In genomic region chr13:25024655-25025054, GRCm38 (mm10) we compare ENCODE assay signal across 10 mouse cellular contexts. TPM values are rescaled to one million over a fixed set of nuclear protein-coding genes. Genes with fewer than 3 reads are reported as not detected.
DNase-seq lines count a peak whose midpoint lies in the region; ATAC-seq and TF ChIP-seq lines count a peak whose summit lies in the region.
"Had no signal": no experiment of that assay in that cellular context is flagged by ENCODE, and none has a peak within 500 bp of the region (broad histone marks: within the 10 kb centered on the region; RNA-seq: fewer than 3 reads in every experiment).

No protein-coding gene starts in this region.

- TF ChIP-seq CTCF in brain, embryonic 14.5 days (IDR thresholded peaks at IDR 0.05; ENCODE audit: borderline replicate concordance, extremely low read depth, insufficient read depth, insufficient read length), result peak; percentile 41; the same call in 1 of the 2 replicates

- DNase-seq in CD4-positive, CD25-positive, alpha-beta regulatory T cell, adult 2 months (ENCODE audit: low read depth, low spot score), result peak; percentile 78
- DNase-seq in kidney, adult 9 months, result peak; percentile 58
- peak; percentile 37 for DNase-seq in 3T3-L1 (ENCODE audit: low read depth, low spot score)
- DNase-seq in brain, embryonic 14.5 days (ENCODE audit: low read depth), result peak; percentile 60

- H3K27me3 ChIP-seq in kidney, embryonic 15.5 days, result no peaks in the 10 kb centered on the region
- no peaks in the 10 kb centered on the region for H3K27me3 ChIP-seq in neural tube, embryonic 15.5 days (replicated peaks)
- H3K27me3 ChIP-seq: embryonic facial prominence, embryonic 15.5 days; neural tube, embryonic 13.5 days had no signal

- H3K4me1 ChIP-seq in kidney, embryonic 15.5 days, result peaks cover 9% of the 10 kb centered on the region
- peaks cover 6% of the 10 kb centered on the region; the same call in 1 of the 2 replicates for H3K4me1 ChIP-seq in neural tube, embryonic 15.5 days
- H3K4me1 ChIP-seq: embryonic facial prominence, embryonic 15.5 days had no signal

- no peaks in the 10 kb centered on the region for H3K36me3 ChIP-seq in kidney, embryonic 15.5 days
- H3K36me3 ChIP-seq in neural tube, embryonic 15.5 days, result no peaks in the 10 kb centered on the region
- H3K36me3 ChIP-seq: embryonic facial prominence, embryonic 15.5 days; neural tube, embryonic 13.5 days had no signal

- no peak overlapping the region for H3K9ac ChIP-seq in kidney, embryonic 15.5 days
- H3K9ac ChIP-seq in neural tube, embryonic 15.5 days (replicated peaks), result no peak overlapping the region
- H3K9ac ChIP-seq: embryonic facial prominence, embryonic 15.5 days; neural tube, embryonic 13.5 days had no signal

- no peak overlapping the region for H3K4me2 ChIP-seq in kidney, embryonic 15.5 days
- H3K4me2 ChIP-seq in neural tube, embryonic 15.5 days, result no peak overlapping the region
- H3K4me2 ChIP-seq: embryonic facial prominence, embryonic 15.5 days; neural tube, embryonic 13.5 days had no signal

- H3K9me3 ChIP-seq in kidney, embryonic 15.5 days (replicated peaks), result no peaks in the 10 kb centered on the region
- no peaks in the 10 kb centered on the region for H3K9me3 ChIP-seq in neural tube, embryonic 15.5 days (replicated peaks)
- H3K9me3 ChIP-seq: embryonic facial prominence, embryonic 15.5 days; neural tube, embryonic 13.5 days had no signal

- no peak for ATAC-seq in CD4-positive, CD25-positive, alpha-beta regulatory T cell, adult 4 months
- ATAC-seq in kidney, embryonic 15.5 days (replicated peaks; ENCODE audit: low FRiP score), result no peak
- ATAC-seq in megakaryocyte progenitor cell, adult 5-6 weeks (replicated peaks; ENCODE audit: poor library complexity), result 0 out of 2 replicates have a peak, but pooled peaks have one; percentile 35
- no peak for ATAC-seq in neural tube, embryonic 15.5 days (ENCODE audit: low FRiP score)

- no peak for TF ChIP-seq POLR2A in brain, embryonic 14.5 days (IDR thresholded peaks at IDR 0.05; ENCODE audit: borderline replicate concordance, extremely low read depth, insufficient read depth, insufficient read length, poor library complexity, severe bottlenecking)

- H3K27ac ChIP-seq in kidney, embryonic 15.5 days, result no peak overlapping the region
- no peak overlapping the region for H3K27ac ChIP-seq in neural tube, embryonic 15.5 days (replicated peaks)
- H3K27ac ChIP-seq: embryonic facial prominence, embryonic 15.5 days; neural tube, embryonic 13.5 days had no signal

- 33% methylated on average over 2 of the region's 2 CpGs for WGBS in kidney, embryonic 15.5 days
- 34% methylated on average over 2 of the region's 2 CpGs for WGBS in neural tube, embryonic 15.5 days

- H3K4me3 ChIP-seq in kidney, embryonic 15.5 days (replicated peaks), result no peak overlapping the region
- no peak overlapping the region for H3K4me3 ChIP-seq in neural tube, embryonic 15.5 days (replicated peaks)
- H3K4me3 ChIP-seq: embryonic facial prominence, embryonic 15.5 days; neural tube, embryonic 13.5 days had no signal

RNA-seq across cellular contexts. Expression of gene Mrs2, which starts 4.5 kb away (rescaled TPM):
- polyA plus RNA-seq in CD4-positive, CD25-positive, alpha-beta regulatory T cell, adult 4 months (2017; shearing (Covaris generic)), result 1 to 10 TPM; 4.9 to 5.1 TPM
- polyA plus RNA-seq in kidney, embryonic 15.5 days (2015; fragmentation: Nextera tagmentation; extraction: Ambion mirVana), result 15.1 and 17.4 TPM in 2 replicates
- 35.7 and 41.3 TPM in 2 replicates for polyA plus RNA-seq in brain, embryonic 14.5 days (2012; rRNA removed)
- total RNA-seq in megakaryocyte progenitor cell, adult 5-6 weeks (2015), result 20.8 and 31.7 TPM in 2 replicates
- total RNA-seq in megakaryocyte progenitor cell, adult 5-6 weeks (2017), result 11.7 and 12.2 TPM in 2 replicates
- 14.9 and 15.8 TPM in 2 replicates for polyA plus RNA-seq in neural tube, embryonic 15.5 days (2015; fragmentation: Nextera tagmentation; extraction: Ambion mirVana)

RNA-seq across cellular contexts. Expression of gene Dcdc2a, which starts 31.1 kb away (rescaled TPM):
- polyA plus RNA-seq in CD4-positive, CD25-positive, alpha-beta regulatory T cell, adult 4 months (2017; shearing (Covaris generic)), result not detected
- 40.0 and 45.1 TPM in 2 replicates for polyA plus RNA-seq in kidney, embryonic 15.5 days (2015; fragmentation: Nextera tagmentation; extraction: Ambion mirVana)
- 0.82 and 2.9 TPM in 2 replicates for polyA plus RNA-seq in brain, embryonic 14.5 days (2012; rRNA removed)
- not detected in 2 replicates for total RNA-seq in megakaryocyte progenitor cell, adult 5-6 weeks (2015)
- not detected in 2 replicates for total RNA-seq in megakaryocyte progenitor cell, adult 5-6 weeks (2017)
- polyA plus RNA-seq in neural tube, embryonic 15.5 days (2015; fragmentation: Nextera tagmentation; extraction: Ambion mirVana), result 1.3 and 2.3 TPM in 2 replicates

Comparison
In these comparisons a context has a peak if more than half of its experiments do, and no peak if none do; other contexts are left out.
1. RNA of gene Dcdc2a, which starts 31.1 kb away (polyA plus RNA-seq): 40.0 to 45.1 TPM in kidney, embryonic 15.5 days; 0.82 to 2.9 TPM in brain, embryonic 14.5 days, 1.3 to 2.3 TPM in neural tube, embryonic 15.5 days and not detected in CD4-positive, CD25-positive, alpha-beta regulatory T cell, adult 4 months; every median in the first group is over 10 times any median in the second.
2. Peak in every context shown above with its lines, with median percentiles within 50 percentile points of each other: DNase-seq.